Mouse (Mus musculus) MEL (cell line): ENCODE measurements at regions not wholly inside any gene's neighbourhood (a gene's known extent, or its start where the extent isn't known, plus 50 kb on each side); places are given as distances from the start of the nearest gene placed in this dataset.

Source experiments
- CHD1 ChIP-seq: IDR thresholded peaks from 2 replicates; pipeline ENCODE4 v1.6.1; 2012; ENCODE audit warnings: low read depth, mild to moderate bottlenecking, inconsistent platforms, low read length, improper control_type of control experiment
- CTCF ChIP-seq, 3 experiments: IDR thresholded peaks in 2 of 3; conservative IDR thresholded peaks in 1 of 3; 2 replicates each; pipeline ENCODE4 v1.5.1; 2011 to 2012; ENCODE audit warnings: low read length in 3 of 3, low read depth in 2 of 3, mild to moderate bottlenecking in 2 of 3, improper control_type of control experiment in 1 of 3, inconsistent platforms in 1 of 3, mixed read lengths in 1 of 3, moderate library complexity in 1 of 3; ENCODE audit not compliant: control insufficient read depth in 1 of 3, insufficient read depth in 1 of 3, poor library complexity in 1 of 3, severe bottlenecking in 1 of 3
- MYB ChIP-seq: IDR thresholded peaks from 2 replicates; pipeline ENCODE4 v1.6.1; 2011; ENCODE audit warnings: mild to moderate bottlenecking, low read depth, low read length, improper control_type of control experiment
- ZC3H11A ChIP-seq: IDR thresholded peaks from 2 replicates; pipeline ENCODE4 v1.6.1; 2012; ENCODE audit warnings: low read depth, mild to moderate bottlenecking, inconsistent platforms, low read length, improper control_type of control experiment

DNA sequence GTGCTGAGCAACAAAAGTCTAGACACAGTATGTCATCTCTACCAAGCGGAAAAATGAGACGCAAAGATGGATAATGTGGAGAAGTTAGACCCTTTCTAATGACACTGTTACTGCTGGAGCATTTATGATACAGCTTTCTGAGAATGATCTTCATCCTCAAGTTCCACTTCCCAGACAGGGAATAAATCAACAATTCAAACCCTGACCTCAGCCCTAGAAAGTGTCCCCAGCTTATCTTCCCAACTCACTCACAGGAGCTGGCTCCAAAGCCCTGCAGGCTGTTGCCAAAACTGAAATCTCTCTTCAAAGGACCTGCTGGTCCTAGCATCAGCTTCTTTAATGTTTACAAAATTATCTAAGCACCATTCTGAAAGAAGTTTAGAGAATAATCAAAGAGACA lies 85.9 kb upstream of the Lmcd1 start:
- no peak for TF ChIP-seq CTCF (IDR thresholded peaks at IDR 0.05 in 2 of 3, conservative IDR thresholded peaks at IDR 0.05 in 1 of 3; ENCODE audit: control insufficient read depth in 1 of 3, insufficient read depth in 1 of 3, low read depth in 2 of 3, low read length in 3 of 3, poor library complexity in 1 of 3, severe bottlenecking in 1 of 3)
- TF ChIP-seq ZC3H11A = no peak
- TF ChIP-seq CHD1 = no peak
- no peak for TF ChIP-seq MYB
